Mouse (Mus musculus): ENCODE data around the gene Gns.

Gene Gns

GRCm38 (mm10) chr10:121403104-121403503 is 38.2 kb downstream of the Gns start:
- no peak for DNase-seq (ENCODE audit: low spot score in 2 of 2)

DNA sequence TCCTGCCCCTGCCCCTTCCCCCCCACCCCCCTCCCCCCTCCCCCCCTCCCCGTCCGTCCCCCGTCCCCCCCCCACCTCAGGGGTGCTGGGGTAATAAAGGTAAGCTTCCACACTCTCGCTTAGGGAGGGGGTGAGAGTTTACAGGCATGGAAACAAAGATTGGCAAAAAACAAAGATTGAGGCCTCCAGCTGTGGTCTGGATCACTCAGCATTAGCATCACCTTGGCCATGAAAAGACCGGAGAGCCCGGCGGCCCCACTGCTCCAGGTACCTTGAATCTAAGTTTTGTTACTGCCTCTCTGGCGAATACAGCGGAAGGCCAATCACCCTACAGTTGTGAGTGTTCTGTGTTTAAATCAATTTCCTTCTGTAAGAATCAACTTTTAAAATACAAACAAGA is 39.1 kb downstream of the Gns start:
- no peak for DNase-seq (ENCODE audit: low spot score in 2 of 2)

DNA sequence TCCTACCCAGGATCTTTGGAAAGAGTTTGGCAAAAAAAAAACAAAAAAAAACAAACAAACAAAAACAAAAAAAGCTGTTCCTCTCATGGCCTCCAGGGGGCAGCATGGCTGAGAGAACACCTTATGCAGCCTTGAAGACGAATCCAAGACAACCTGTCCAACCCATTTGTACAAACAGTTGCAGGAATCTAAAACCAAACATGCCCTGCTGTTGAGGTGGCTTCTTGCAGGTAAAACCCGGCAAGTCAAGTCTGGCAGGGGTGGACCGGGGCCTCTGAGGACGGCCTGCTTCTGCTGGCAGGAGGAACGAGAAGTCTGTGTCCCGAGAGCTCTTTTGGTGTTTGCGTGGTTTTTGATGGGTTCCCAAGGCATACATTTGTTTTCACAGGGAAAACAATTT is 44.8 kb downstream of the Gns start:
- no peak for DNase-seq (ENCODE audit: low spot score in 2 of 2)

DNA sequence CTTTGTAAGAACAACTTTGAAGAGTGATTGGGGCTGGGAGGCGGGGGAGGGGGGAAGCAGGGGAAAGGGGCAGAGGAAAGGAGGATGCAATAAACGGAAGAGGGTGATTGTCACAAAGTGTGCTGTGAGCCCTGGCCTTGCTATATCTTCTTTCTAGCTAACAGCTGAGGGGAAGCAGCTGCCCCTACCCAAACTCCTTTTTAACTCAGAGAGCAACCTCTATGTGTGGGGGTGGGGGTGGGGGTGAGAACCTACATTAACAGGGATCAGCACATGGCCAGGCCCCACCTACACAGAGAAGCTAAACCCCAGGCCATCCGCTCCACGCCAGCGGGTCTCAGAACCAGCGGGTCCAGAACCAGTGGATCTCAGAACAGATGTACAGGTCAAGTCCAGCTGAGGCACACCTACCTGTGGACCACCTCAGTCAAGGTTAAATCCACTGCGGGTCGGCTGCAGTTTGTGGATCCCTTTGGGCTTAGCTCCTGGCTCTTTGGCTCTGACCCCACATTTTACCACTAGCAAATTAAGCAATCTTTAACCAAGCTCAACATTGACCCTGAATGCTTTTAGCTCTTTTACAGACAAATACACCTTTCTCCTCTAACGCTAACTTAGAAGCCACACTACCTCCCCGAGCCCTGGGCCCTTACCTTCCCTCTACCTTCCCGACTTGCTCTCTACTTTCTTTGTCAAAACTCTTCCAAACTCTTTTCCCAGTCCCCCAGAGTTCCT is 47.0 kb downstream of the Gns start:
- DNase-seq (ENCODE audit: low spot score in 2 of 2), result no peak

DNA sequence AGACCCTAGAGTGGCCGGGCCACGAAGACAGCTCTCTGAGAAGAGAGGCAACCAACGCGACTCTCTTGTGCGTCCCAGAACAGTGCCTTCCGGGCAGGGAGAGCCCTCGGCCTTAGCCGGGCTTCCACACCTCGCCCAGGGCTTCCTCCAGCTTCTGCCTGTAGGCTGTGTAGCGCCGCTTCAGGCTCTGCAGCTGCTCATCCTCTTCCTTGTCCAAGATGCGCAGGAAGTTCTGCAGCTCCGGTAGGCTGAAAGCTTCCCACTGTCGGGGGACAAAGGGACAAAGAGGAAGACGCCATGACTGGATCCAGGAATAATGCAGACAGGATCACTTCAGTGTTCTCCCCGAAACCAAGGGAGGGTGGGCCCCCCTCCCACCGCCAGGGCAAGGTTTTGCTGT is 47.9 kb downstream of the Gns start:
- no peak for DNase-seq (ENCODE audit: low spot score in 2 of 2)

DNA sequence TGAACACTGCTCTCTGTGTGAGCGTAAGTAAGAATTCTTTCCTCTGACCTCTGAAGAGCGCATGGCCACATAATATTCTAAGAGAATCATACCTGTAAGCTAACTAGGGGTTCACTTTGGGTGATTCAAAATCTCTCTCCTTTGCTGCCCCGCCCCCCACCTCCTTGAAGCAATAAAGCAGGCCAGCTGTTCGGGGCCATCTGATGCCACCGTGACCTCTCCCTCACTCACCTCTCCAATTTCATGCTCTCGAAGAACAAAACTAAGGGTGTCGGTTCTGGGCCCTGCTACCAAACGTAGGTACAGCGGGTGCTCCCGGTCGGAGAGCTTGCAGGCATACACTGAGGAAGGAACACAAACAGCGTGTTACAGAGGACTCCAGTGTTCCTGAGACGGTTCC is 49.2 kb downstream of the Gns start:
- DNase-seq (ENCODE audit: low spot score in 2 of 2), result no peak

- no peak for DNase-seq (ENCODE audit: low spot score in 2 of 2)
These were observed 53.9 kb downstream of the Gns start for GRCm38 (mm10) chr10:121418835-121419234.

DNA sequence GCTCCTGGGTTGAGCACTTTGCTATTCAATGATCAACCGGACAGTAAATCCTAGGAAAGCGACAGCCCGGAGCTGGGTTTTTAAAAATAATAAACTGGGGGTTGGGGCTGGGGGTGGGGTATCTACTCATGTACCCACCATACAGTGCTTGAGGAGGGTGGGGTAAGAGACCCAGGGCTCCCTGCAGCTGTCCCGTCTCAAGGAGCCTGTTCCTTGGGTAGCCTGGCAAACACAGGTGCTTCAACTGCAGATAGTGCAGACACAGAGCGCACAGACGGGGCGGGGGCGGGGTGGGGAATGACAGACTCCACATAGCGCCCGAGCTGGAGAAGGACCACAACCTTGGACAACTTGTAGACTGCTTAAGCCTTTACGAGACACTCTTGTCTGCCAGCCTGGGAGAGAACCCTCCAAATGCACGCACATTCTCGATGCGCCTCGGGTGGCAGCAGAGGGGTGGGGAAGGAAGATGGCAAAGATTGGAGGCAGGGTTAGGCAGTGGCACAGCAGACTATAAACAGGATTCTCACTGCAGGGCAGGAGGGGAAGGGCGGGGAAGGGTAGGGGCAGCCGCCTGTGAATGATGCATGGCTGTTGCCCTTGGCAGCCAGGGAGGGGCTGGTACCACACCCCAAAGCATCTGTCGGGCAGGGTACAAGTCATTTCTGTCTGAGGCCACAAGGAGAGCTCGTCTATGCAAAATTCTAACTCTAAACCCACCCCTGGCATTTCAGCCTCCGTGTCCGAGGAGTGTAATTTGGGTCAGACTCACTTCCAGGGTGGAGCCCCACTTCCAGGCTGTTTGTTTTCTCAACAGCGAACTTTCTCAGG is 55.0 kb downstream of the Gns start:
- DNase-seq (ENCODE audit: low spot score in 2 of 2), result no peak

- DNase-seq (ENCODE audit: low spot score in 2 of 2), result no peak
These were observed 56.1 kb downstream of the Gns start for GRCm38 (mm10) chr10:121421023-121421422.

GRCm38 (mm10) chr10:121421657-121422290 is 56.9 kb downstream of the Gns start:
- DNase-seq (ENCODE audit: low spot score in 2 of 2), result no peak

- no peak for DNase-seq (ENCODE audit: low spot score in 2 of 2)
These were observed 57.4 kb downstream of the Gns start for GRCm38 (mm10) chr10:121422294-121422693.

- DNase-seq (ENCODE audit: low spot score in 2 of 2), result no peak
These were observed 58.9 kb downstream of the Gns start for GRCm38 (mm10) chr10:121423541-121424349.

- no peak for DNase-seq (ENCODE audit: low spot score in 2 of 2)
These were observed 59.6 kb downstream of the Gns start for GRCm38 (mm10) chr10:121424455-121424854.

DNA sequence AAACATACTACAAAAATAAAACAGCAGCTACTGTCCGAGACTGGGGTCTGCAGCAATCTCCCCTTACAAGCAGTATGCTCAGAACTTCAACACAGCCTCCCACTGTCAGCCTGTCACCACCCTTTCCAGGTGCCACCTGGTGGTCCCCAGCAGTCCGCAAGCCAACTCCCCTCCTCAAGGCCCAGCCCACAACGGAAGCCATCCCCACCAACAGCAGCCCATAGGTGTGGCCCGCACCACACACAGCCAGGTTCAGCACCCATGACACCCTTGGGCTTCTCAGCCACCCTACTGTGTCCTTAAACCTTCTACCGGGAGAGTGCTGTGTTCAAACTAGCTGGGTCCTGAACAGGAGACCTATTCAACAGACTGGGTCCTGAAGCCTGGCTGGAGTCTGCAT is 60.2 kb downstream of the Gns start:
- DNase-seq (ENCODE audit: low spot score in 2 of 2), result no peak

- DNase-seq (ENCODE audit: low spot score in 2 of 2), result no peak
These were observed 60.7 kb downstream of the Gns start for GRCm38 (mm10) chr10:121425506-121426025.

- DNase-seq (ENCODE audit: low spot score in 2 of 2), result no peak
These were observed 61.7 kb downstream of the Gns start for GRCm38 (mm10) chr10:121426458-121427070.

GRCm38 (mm10) chr10:121427136-121427535 is 62.2 kb downstream of the Gns start:
- DNase-seq (ENCODE audit: low spot score in 2 of 2), result no peak

DNA sequence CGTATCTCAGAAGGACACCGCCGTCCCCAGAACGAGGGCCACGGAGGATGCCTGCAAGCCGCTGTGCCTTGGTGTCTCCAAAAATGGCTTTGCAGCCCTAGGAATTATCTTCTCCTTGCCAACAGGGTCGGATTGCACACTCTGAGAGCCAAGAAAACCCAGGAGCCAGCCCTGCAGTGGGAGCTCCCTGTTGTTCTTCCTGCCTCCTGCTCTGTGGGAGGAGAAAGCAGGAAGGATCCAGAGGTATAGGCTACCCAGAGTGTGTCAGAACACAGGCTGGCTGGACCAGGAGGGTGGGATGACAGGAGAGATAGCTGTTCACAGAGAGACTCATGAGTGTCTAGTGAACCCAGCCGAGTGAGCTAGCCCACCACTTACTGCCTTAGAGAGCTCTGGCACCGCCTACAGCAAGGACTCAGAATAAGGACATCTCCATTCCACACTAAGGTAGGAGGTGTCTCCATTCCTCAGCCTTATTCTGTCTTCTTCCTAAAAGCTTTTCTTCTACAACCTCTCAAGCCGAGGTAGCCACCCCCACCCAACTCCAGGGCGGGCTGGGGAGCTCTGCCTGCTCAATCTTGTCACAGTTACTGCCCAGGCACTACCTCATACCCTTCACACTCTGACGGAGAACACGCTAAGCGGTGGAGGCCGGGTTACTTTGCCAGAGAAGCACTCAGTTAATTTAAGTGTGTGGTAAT is 63.3 kb downstream of the Gns start:
- DNase-seq (ENCODE audit: low spot score in 2 of 2), result no peak

DNA sequence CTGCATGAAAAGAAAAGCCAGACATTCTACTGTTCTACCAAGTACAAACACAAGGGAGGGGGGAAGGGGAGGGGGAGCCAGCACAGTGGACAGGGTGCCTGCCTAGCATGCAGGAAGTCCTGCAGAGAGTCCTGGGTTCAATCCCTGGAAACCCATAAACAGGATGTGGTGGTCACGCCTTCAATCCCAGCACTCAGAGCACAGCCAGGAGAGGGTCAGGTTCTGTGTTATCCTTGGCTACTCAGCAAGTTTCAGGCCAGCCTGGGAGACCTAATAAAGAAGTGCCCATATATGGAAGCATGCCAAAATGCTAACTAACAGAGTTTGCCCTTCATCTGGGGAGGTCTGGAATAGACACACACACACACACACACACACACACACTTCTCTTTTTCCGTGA is 64.2 kb downstream of the Gns start:
- DNase-seq (ENCODE audit: low spot score in 2 of 2), result no peak

GRCm38 (mm10) chr10:121429581-121429980 is 64.7 kb downstream of the Gns start:
- DNase-seq (ENCODE audit: low spot score in 2 of 2), result no peak
